Mouse (Mus musculus): ENCODE data around the gene Otulin.

- TF ChIP-seq CTCF (IDR thresholded peaks at IDR 0.05) (no peak), EP300 (IDR thresholded peaks at IDR 0.05) (no peak)
Observed at GRCm38 (mm10) chr15:27552129-27552700, 78.3 kb downstream of the Otulin start.

Measured in lung, postnatal 0 days (tissue).